Mouse (Mus musculus): ENCODE results near the gene Hibadh. TPM values are rescaled to one million over a fixed set of nuclear protein-coding genes. Genes with fewer than 3 reads are reported as not detected.

Gene Hibadh
- polyA plus RNA-seq (2012; rRNA removed) = 19.3 and 23.6 TPM in 2 replicates

DNA sequence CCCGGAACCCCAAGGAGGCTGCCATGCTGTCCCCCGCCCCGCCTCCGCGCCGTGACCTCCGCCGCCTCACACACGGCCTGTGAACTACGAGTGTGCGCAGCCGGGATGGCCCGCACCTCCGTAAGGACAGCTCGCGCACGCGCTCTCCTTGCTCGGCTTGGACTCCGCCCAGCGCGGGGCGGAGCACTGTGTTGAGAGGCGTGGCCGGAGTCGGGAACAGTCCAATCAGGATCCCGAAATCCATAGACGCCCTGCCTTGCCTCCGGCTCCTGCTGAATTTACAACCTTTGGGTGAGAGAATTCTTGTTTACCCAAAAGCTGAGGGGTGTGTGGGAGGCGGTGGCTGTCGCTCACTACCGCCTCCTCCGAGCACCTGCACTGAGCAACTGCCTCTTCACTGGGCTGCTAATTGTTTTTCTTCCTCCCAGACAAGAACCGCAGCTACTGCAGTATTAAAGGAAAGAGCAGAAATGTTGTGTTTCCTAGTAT is at the start of gene Hibadh:
Gene Hibadh (minus strand): TSS at position 166 of the 489 bp plus-strand sequence.

Other genes starting within 250 kb of the Hibadh start
- 2.4 and 3.7 TPM in 2 replicates for gene Tax1bp1, start 73.3 kb upstream of the Hibadh start, polyA plus RNA-seq (2012; rRNA removed)